Mouse (Mus musculus): Measurements from ENCODE around the gene Slc25a10. TPM values are rescaled to one million over a fixed set of nuclear protein-coding genes. Genes with fewer than 3 reads are reported as not detected.

Gene Slc25a10
- polyA plus RNA-seq, 1 experiment from 2014 or later = 32.1 TPM

GRCm38 (mm10) chr11:120528903-120529302, 37.3 kb downstream of the Slc25a10 start:
- H3K27me3 ChIP-seq = peaks cover 67% of the 10 kb centered on the region
- no peaks in the 10 kb centered on the region for H3K9me3 ChIP-seq (replicated peaks)
- no peak overlapping the region for H3K9ac ChIP-seq
- no peak overlapping the region for H3K27ac ChIP-seq
- no peak overlapping the region for H3K4me2 ChIP-seq
- no peak for ATAC-seq (replicated peaks; ENCODE audit: insufficient number of reproducible peaks, insufficient read depth, low FRiP score, low read depth)
- peaks cover 14% of the 10 kb centered on the region for H3K4me1 ChIP-seq (replicated peaks)
- WGBS = 59% methylated on average over 4 of the region's 4 CpGs
- no peak overlapping the region for H3K4me3 ChIP-seq
- no peaks in the 10 kb centered on the region for H3K36me3 ChIP-seq

DNA sequence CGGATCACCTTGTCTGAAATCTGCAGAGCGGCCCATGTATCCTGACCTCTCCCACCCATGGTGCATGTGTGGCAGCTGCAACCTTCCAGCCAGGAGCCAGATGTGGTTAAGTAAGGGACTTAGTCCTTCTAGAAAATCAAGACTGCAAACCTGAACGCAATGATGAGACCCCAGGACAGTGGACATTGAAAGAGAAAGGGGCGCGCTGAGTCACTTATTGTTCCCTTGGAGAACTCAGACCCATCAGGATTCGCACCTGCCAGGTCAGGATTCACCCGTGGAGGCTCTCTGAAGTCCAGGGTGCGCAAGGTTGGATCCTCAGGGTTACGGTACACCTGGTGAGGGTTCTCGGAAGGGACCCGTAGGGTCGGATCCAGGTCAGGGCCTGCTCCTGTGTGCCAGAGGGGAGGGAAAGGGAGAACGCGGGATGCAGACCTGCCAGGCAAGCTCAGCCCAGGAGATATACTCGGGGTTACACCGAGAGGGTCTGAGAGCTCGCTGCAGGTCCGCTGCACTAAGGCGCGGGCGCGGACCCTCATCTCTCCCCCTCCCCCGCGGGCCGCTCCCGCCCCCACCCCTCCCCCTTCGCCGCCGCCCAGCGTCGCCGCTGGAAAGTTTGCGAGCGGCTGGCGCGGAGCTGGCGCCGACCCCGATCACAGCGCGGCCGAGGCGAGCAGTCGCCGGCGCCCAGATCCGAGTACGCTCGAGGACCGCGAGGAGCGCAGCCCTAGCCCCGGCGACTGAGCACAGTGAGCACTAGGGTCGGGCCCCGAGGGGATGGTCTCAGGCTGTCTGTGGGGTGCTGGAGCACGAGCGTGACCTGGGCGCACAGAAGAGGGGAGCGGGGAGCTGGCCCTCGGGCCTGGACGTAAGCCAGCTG, 38.7 kb downstream of the Slc25a10 start, which contains the start of gene Gcgr:
Gene Gcgr, plus strand, starts transcription at position 615 of the 880 bp plus-strand sequence.
- Histone ChIP-seq H3K9ac (peak within 1 kb of the TSS; percentile 44), H3K4me2 (peak within 1 kb of the TSS; percentile 80), H3K4me3 (peak within 1 kb of the TSS; percentile 48), H3K4me1 (replicated peaks) (peaks cover 20% of the 10 kb centered on the region), H3K9me3 (replicated peaks) (no peaks in the 10 kb centered on the region), H3K27me3 (peaks cover 78% of the 10 kb centered on the region), H3K27ac (no peak within 1 kb of the TSS), H3K36me3 (no peaks in the 10 kb centered on the region)
- WGBS = 8% methylated on average over 54 of the region's 62 CpGs
- peak; percentile 56; the same call in 1 of the 2 replicates for ATAC-seq (replicated peaks; ENCODE audit: insufficient number of reproducible peaks, insufficient read depth, low FRiP score, low read depth)

DNA sequence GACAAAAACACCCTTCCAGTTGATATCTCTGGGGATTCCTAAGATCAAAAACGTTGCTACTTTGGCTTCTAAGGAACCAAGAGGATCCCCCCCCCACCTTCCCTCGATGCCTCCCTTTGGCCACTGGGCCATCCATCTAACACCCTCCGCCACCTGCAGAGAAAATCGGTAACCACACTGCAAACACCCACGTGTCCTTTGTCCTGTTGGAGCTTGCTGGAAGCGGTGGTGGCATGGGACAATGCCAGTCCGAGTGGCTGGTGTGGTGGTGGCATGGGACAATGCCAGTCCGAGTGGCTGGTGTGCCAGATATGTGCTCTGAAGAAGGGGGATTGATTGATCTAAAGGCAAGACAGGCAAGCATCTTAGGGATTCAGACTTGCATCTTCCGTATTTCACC, 40.0 kb downstream of the Slc25a10 start:
- Histone ChIP-seq H3K9me3 (replicated peaks) (no peaks in the 10 kb centered on the region), H3K4me1 (replicated peaks) (peaks cover 24% of the 10 kb centered on the region), H3K27ac (no peak overlapping the region), H3K36me3 (no peaks in the 10 kb centered on the region), H3K27me3 (peaks cover 80% of the 10 kb centered on the region), H3K4me3 (no peak overlapping the region), H3K9ac (no peak overlapping the region), H3K4me2 (no peak overlapping the region)
- WGBS = 28% methylated on average over 9 of the region's 9 CpGs
- ATAC-seq (replicated peaks; ENCODE audit: insufficient number of reproducible peaks, insufficient read depth, low FRiP score, low read depth) = no peak

GRCm38 (mm10) chr11:120534093-120534492, 42.5 kb downstream of the Slc25a10 start:
- Histone ChIP-seq H3K4me3 (no peak overlapping the region), H3K9ac (no peak overlapping the region), H3K27ac (no peak overlapping the region), H3K4me2 (no peak overlapping the region), H3K36me3 (no peaks in the 10 kb centered on the region), H3K4me1 (replicated peaks) (peaks cover 34% of the 10 kb centered on the region), H3K27me3 (peaks cover 66% of the 10 kb centered on the region), H3K9me3 (replicated peaks) (no peaks in the 10 kb centered on the region)
- WGBS = 82% methylated on average over 8 of the region's 8 CpGs
- no peak for ATAC-seq (replicated peaks; ENCODE audit: insufficient number of reproducible peaks, insufficient read depth, low FRiP score, low read depth)

DNA sequence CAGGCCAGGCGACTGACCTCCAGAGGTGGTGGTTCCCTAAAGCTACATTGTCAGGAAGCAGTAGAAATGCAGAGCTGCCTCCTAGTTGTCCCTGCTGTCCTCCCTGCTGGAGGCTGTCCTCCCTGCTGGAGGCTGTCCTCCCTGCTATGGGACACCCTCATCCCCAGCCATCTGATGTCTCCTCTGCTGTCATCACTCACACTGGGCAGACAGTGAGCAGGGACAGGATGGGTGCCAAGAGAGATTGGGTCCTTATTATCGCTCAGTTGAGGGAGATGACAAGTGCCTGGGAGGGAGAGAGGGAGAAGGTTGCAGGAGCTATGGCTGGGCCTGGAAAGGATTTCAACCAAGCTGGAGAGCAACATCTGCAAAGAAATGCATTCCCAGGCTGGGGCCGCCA, 43.5 kb downstream of the Slc25a10 start:
- ATAC-seq (replicated peaks; ENCODE audit: insufficient number of reproducible peaks, insufficient read depth, low FRiP score, low read depth) = no peak
- H3K36me3 ChIP-seq = no peaks in the 10 kb centered on the region
- no peak overlapping the region for H3K4me2 ChIP-seq
- H3K27ac ChIP-seq = no peak overlapping the region
- no peaks in the 10 kb centered on the region for H3K9me3 ChIP-seq (replicated peaks)
- peaks cover 44% of the 10 kb centered on the region for H3K4me1 ChIP-seq (replicated peaks)
- peaks cover 55% of the 10 kb centered on the region for H3K27me3 ChIP-seq
- 48% methylated on average over 3 of the region's 3 CpGs for WGBS
- no peak overlapping the region for H3K4me3 ChIP-seq
- H3K9ac ChIP-seq = no peak overlapping the region; the same call in 1 of the 2 replicates

GRCm38 (mm10) chr11:120535804-120536203, 44.2 kb downstream of the Slc25a10 start:
- H3K36me3 ChIP-seq = no peaks in the 10 kb centered on the region
- 51% methylated on average over 3 of the region's 3 CpGs for WGBS
- no peak overlapping the region for H3K4me3 ChIP-seq
- peaks cover 49% of the 10 kb centered on the region for H3K27me3 ChIP-seq
- H3K4me2 ChIP-seq = no peak overlapping the region
- H3K9me3 ChIP-seq (replicated peaks) = no peaks in the 10 kb centered on the region
- H3K9ac ChIP-seq = no peak overlapping the region
- no peak for ATAC-seq (replicated peaks; ENCODE audit: insufficient number of reproducible peaks, insufficient read depth, low FRiP score, low read depth)
- no peak overlapping the region for H3K27ac ChIP-seq
- H3K4me1 ChIP-seq (replicated peaks) = peaks cover 38% of the 10 kb centered on the region

DNA sequence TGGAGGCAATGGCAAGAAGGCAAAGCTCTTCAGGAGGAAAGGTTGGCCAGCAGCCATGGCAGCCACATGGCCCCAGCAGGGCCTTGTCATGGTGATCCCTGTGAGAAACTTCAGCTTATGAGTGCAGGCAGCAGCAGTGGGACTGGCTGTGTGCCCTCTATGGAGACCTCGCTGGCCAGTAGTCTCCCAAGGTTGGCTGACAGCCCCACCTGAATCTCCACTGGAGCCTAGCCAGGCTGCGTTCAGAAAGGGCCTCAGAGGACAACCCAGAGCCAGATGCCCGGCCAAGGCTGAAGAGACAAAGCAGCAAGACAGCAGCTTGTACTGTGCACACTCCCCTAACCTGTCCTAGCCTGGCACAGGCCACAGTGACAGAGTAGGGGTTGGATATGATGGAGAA, 46.8 kb downstream of the Slc25a10 start:
- Histone ChIP-seq H3K4me2 (no peak overlapping the region), H3K36me3 (peaks cover 13% of the 10 kb centered on the region), H3K9ac (0 out of 2 replicates have a peak overlapping the region, but pooled peaks have one; percentile 14), H3K4me3 (no peak overlapping the region), H3K4me1 (replicated peaks) (peaks cover 43% of the 10 kb centered on the region), H3K27ac (peak overlapping the region; percentile 64), H3K9me3 (replicated peaks) (no peaks in the 10 kb centered on the region), H3K27me3 (peaks cover 22% of the 10 kb centered on the region)
- WGBS = 43% methylated on average over 3 of the region's 3 CpGs
- 0 out of 2 replicates have a peak, but pooled peaks have one; percentile 22 for ATAC-seq (replicated peaks; ENCODE audit: insufficient number of reproducible peaks, insufficient read depth, low FRiP score, low read depth)

- Histone ChIP-seq H3K4me2 (no peak overlapping the region), H3K4me3 (no peak overlapping the region)
- 38% methylated on average over 8 of the region's 8 CpGs for WGBS
These were observed 47.3 kb downstream of the Slc25a10 start for GRCm38 (mm10) chr11:120538955-120539284.

GRCm38 (mm10) chr11:120539285-120540014, 47.8 kb downstream of the Slc25a10 start:
- peaks cover 12% of the 10 kb centered on the region for H3K27me3 ChIP-seq

More at GRCm38 (mm10) chr11:120538955-120539284, 47.3 kb downstream of the Slc25a10 start:
- Histone ChIP-seq H3K27me3 (peaks cover 18% of the 10 kb centered on the region), H3K9me3 (replicated peaks) (no peaks in the 10 kb centered on the region), H3K36me3 (peaks cover 17% of the 10 kb centered on the region), H3K27ac (peak overlapping the region; percentile 64), H3K4me1 (replicated peaks) (peaks cover 43% of the 10 kb centered on the region), H3K9ac (0 out of 2 replicates have a peak overlapping the region, but pooled peaks have one; percentile 14)
- no peak for ATAC-seq (replicated peaks; ENCODE audit: insufficient number of reproducible peaks, insufficient read depth, low FRiP score, low read depth)

DNA sequence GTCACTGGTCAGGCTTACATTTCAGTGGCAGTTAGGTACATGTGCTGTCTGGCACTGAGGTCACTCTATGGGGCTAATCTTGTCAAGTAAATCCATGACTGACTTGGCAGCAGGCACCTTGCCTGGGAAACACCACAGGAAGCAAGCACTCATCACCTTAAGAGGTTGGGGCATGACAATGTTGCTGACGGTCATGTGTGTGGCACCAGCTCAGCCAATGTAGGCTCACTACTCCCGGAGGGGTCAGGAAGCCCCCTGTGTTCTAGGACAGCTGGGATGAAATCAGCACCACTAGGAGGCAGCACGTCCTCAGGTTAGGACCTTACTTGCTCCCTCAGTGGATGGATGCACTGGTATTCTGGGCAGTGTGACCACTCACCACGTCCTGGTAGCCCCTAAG, 50.3 kb downstream of the Slc25a10 start:
- peaks cover 2% of the 10 kb centered on the region for H3K27me3 ChIP-seq
- H3K9me3 ChIP-seq (replicated peaks) = no peaks in the 10 kb centered on the region
- 25% methylated on average over 4 of the region's 4 CpGs for WGBS
- H3K4me2 ChIP-seq = no peak overlapping the region
- H3K27ac ChIP-seq = peak overlapping the region; percentile 21; the same call in 1 of the 2 replicates
- H3K4me3 ChIP-seq = no peak overlapping the region
- ATAC-seq (replicated peaks; ENCODE audit: insufficient number of reproducible peaks, insufficient read depth, low FRiP score, low read depth) = no peak; the same call in 1 of the 2 replicates
- no peak overlapping the region for H3K9ac ChIP-seq
- peaks cover 30% of the 10 kb centered on the region for H3K36me3 ChIP-seq
- H3K4me1 ChIP-seq (replicated peaks) = peaks cover 38% of the 10 kb centered on the region

More at GRCm38 (mm10) chr11:120539285-120540014, 47.8 kb downstream of the Slc25a10 start:
- Histone ChIP-seq H3K4me1 (replicated peaks) (peaks cover 43% of the 10 kb centered on the region), H3K4me2 (no peak overlapping the region), H3K36me3 (peaks cover 23% of the 10 kb centered on the region), H3K9me3 (replicated peaks) (no peaks in the 10 kb centered on the region), H3K4me3 (no peak overlapping the region), H3K9ac (peak overlapping the region; percentile 14; the same call in 1 of the 2 replicates), H3K27ac (peak overlapping the region; percentile 64)
- 29% methylated on average over 10 of the region's 10 CpGs for WGBS
- ATAC-seq (replicated peaks; ENCODE audit: insufficient number of reproducible peaks, insufficient read depth, low FRiP score, low read depth) = peak; percentile 23; the same call in 1 of the 2 replicates

- ATAC-seq (replicated peaks; ENCODE audit: insufficient number of reproducible peaks, insufficient read depth, low FRiP score, low read depth) = no peak
- H3K4me1 ChIP-seq (replicated peaks) = peaks cover 40% of the 10 kb centered on the region
- no peaks in the 10 kb centered on the region for H3K27me3 ChIP-seq
- 70% methylated on average over 6 of the region's 6 CpGs for WGBS
- peaks cover 30% of the 10 kb centered on the region for H3K36me3 ChIP-seq
- no peak overlapping the region for H3K4me2 ChIP-seq
- peak overlapping the region; percentile 21; the same call in 1 of the 2 replicates for H3K27ac ChIP-seq
- no peaks in the 10 kb centered on the region for H3K9me3 ChIP-seq (replicated peaks)
- no peak overlapping the region for H3K4me3 ChIP-seq
- H3K9ac ChIP-seq = peak overlapping the region; percentile 3; the same call in 1 of the 2 replicates
These were observed 50.7 kb downstream of the Slc25a10 start for GRCm38 (mm10) chr11:120542376-120542775.

Measured in heart, embryonic 15.5 days (tissue).